Mouse (Mus musculus): ENCODE measurements around the gene Ldb2.

The Ldb2 gene

DNA sequence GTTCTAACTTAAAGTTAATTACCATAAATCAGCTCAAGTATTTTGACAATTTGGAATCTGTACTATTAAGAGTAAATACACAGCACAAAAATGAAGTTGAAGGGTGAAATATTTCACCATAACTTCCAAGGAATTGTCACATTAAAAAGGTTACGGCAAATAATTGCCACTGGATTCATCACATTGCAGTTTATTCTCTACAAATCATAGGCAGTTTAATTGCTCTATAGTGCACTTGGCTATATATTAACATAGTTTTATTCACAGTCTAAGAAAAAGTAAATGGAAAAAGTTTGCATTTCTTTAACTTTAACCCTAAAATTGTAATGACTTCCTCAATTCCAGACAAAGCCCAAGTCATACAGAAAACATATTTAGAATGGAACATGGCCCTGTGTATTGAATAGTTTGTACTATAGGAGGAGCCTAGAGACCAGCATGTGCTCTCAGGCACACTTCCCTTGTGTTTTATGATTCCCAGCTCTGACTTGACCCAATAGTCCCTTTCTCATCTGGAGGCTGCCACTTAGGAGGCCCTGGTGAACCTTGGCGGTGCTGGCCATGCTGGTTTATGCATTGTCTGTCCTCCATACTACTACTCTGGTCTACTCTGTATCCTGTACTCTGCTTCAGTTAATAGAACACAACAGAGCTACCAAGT, 255.9 kb downstream of the Ldb2 start:
- no peak for DNase-seq (ENCODE audit: low spot score in 2 of 2)

DNA sequence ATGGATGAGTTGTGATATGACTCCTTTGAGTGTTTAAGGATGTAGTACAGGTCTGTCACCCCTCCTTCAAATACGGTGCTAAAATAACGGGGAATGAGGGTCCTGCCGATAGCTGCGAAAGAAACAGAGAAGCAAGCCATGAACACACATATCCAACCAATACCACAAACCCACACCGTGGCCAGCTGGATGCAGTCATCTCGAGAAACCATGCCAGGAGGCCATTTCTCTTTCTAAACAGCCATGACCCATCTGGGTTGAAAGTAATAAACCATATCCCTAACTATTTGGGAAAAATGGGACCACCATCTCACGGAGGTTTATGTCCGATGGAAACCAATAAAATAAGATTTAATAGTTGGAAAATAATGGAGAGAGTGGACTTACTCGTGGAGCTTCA, 257.7 kb downstream of the Ldb2 start:
- DNase-seq (ENCODE audit: low spot score in 2 of 2) = no peak

DNA sequence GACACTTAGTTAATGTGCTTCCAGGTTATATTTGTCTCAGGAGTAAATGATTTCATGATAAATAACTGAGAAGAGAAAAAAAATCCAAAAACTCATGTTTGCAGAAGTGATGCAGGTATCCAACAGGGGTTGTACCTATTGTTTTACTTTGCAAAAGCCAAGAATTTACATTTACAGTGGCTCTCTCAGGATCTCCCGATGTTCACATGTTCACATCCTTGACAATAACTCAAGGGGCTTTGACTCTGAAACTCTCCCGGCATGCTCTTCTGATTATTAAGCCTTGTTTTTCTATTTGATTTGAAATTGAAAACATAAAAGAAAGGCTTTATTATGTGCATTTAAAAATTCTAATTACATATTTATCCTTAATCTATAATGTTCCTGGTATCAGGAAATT, 260.8 kb downstream of the Ldb2 start:
- DNase-seq (ENCODE audit: low spot score in 2 of 2) = no peak

DNA sequence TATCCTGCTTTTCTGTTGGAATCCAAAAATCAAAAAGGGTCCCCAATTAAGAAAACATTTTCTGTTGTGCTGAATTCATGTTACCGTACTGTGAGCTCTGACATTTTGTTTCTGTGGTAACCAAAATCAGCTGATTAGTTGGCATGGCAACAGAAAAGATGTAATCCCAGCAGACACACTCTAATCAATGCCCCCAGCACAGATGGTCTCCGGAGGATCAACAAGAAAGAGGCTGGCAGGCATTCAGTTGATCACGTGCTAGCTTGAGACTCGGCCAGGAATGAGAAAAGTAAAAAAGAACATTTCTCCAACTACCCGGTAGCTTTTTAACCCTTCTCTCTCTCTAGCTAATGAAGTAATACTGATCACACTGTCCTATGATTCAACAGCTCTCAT, 261.5 kb downstream of the Ldb2 start:
- peak; percentile 69 to 92 for DNase-seq (ENCODE audit: low spot score in 2 of 2)

DNA sequence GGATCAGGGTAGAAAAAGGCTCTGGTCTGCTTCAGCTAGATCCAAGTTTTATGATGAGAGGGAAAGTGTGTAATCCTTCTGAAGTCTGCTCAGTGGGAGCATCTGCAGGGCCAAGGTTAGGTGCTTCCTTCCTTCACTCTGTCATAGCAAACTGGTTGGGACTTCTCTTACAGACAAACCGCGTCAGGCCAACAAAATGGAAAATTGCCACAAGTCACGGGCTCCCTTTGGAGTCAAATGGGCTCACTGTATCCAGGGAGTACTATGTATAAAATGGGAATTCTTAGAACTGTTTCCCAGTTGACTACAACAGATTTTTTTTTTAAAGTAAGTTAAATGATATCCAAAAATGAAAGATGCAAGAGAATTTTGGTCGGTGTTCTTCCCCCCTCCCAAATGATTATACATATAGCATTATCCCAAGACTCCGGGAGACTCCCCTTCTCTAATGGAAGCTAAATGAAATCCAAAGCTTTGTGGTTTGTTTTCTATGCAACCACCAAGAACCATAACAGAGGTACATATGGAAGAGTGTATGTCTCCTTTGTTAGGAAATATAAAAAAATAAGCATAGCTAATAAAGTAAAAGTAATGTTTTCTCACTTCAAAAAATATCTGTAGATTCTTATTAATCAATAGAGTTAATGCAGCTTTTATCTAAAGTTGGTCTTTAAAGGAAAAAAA, 262.0 kb downstream of the Ldb2 start:
- DNase-seq (ENCODE audit: low spot score in 2 of 2) = no peak

DNA sequence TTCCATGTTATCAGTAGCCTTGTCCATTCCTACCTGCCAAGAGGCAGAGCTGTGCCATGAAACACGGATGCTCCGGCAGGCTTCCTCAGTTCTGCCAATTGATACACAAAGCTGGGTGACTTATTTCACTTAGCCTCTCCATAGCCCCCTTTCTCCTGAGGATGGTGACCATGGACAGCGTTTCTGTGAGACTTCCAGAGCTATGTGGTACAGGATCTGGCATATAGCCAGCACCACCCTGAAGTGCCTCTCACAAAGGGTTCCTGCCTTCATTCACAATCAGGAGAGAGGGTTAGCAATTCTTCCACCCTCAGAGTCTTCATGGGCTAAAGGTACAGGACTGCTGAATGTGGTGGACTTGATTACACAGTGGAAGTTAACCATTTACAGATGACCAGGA, 270.0 kb downstream of the Ldb2 start:
- DNase-seq (ENCODE audit: low spot score in 2 of 2) = no peak

DNA sequence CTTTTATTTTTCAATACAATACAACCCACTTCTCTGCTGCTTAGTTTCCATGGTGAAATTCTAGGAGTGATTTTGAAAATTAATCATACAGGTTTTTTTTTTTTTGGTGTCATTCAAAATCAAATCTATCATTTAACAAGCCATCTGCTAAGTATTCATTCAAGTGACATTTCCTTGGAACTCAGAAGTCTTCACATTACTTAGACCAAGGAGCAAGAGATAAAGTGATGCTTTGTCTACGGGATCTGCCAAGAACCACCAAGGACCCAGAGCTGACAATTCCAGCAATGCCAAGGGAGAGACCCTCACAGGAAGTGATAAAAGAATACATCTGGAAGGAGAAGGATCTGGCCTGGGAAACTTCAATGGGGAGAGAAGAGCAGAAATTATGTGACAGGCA, 270.5 kb downstream of the Ldb2 start:
- DNase-seq (ENCODE audit: low spot score in 2 of 2) = no peak

DNA sequence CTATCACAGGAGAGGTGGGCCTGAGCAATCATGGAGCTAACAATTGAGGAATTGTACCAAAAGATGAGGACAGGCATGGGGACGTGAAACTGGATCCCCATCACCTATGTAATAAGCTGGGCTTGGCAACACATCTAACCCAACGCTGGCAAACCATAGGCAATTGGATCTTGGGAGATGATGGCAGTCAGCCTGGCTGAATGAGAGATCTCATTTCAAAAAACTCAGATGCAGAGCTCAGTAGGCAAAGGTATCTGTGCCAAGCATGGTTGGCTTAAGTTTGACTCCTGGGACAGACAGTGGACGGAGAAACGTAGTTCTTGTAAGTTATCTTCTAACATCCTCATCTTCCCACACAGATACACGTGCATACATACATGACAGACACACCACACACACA, 294.3 kb downstream of the Ldb2 start:
- DNase-seq (ENCODE audit: low spot score in 2 of 2) = no peak

DNA sequence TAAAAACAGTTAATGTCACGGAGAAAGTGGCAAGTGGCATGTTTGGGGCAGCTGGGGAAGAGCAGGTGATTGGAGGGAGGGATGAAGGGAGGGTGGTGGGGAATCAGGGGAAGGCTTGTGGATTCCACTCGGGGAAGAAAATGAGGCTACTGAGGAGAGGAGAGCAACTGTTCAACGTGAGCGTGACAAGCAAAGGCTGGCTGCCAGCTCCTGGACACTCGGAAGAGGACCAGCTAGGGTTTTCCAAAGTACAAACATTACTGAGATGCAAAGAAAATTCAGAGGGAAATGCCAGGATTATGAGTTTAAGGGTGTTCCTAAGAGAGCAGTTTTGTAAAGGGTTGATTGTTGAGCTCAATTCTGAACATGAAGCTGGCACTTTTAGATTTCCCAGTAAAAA, 294.7 kb downstream of the Ldb2 start:
- DNase-seq (ENCODE audit: low spot score in 2 of 2) = no peak

DNA sequence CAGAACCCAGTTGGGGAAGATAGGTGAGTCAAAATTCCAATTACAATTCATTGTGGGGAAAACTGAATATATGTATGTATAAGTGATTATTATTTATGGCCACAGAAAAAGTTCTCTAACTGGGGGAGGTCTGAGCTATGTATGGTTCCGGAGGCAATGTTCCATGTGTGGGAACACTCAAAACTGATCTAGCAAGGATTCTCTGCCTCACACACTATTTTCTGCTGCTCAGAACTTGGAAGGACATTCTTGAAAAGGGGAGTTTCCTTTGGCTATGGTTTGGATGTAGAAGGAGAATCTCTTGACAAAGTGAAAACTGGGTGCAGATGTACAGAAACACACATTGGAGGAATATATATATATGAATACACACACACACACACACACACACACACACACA, 301.3 kb downstream of the Ldb2 start:
- DNase-seq (ENCODE audit: low spot score in 2 of 2) = peak in 1 of 2 experiments; percentile 20

DNA sequence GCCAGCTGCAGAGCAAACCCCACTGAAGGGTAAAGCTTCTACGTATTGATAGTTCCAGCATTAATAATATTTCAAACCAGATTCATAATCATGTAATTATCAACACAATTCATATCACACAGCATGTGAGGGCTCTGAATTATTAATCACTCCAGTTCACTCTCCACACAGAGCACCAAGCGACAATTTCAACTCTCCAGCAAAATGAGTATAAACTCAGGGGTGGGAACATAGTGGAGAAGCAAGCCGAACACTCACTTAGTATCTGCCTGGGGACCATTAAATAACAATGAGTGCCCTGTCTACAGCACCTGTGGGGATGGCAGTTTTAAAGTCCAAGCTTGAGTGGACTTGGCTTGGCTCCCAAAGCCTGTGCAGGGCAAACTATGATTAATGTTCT, 302.6 kb downstream of the Ldb2 start:
- no peak for DNase-seq (ENCODE audit: low spot score in 2 of 2)

DNA sequence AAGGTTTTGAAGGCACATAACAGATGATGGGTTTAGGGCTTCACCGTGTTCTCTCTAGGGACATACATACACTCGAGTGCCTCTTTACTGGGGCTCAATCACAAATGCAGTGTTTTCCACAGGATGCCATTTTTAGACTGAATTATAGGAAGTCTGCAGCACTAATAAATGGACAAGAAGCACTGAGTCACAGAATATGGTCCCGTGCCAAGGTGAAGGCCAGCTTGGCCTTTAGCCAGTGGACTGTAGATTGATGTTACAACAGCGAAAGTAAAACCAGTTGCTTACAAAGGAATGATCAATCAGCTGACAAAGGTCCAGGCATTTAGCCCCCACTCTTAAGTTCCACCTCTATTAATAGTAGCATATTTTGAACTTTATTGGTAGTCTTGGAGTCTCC, 304.4 kb downstream of the Ldb2 start:
- no peak for DNase-seq (ENCODE audit: low spot score in 2 of 2)

DNA sequence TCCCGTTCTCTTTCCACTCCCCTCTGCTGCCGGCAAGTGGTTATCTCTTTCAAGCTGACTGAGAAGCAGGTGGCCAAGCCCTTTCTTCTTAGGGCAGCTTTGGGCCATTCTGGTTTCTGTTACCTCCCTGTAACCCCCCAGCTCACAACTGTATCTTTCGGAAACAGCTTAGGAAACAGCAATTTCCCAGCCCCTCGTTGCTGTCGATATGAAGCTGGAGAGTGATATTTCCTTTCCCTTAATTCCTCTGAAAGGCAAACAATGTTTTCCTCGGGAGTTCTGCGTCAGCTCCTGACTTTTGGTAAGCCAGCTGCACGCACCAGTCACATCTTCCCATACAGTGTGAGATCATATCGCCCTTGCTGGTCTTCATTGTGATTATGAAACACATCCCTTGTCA, 305.3 kb downstream of the Ldb2 start:
- DNase-seq (ENCODE audit: low spot score in 2 of 2) = no peak

DNA sequence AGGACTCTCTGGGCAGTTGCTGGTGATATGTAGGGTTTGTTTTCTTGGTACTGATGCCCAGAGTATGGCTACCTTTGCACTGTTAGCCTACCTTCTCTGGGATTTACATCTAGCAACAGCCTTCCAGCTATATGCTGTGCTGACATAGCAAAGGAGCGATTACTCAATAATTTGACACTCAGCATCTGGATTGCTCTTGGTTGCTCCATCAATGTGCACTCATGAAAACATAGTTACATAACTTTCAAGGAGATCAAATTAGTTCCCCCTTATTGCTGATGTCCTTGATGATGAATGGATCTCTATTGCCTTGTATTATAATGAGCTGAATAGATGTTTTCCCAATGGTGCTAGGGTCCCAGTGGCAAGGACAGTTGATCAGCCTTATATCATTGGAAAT, 308.0 kb downstream of the Ldb2 start:
- DNase-seq (ENCODE audit: low spot score in 2 of 2) = no peak

DNA sequence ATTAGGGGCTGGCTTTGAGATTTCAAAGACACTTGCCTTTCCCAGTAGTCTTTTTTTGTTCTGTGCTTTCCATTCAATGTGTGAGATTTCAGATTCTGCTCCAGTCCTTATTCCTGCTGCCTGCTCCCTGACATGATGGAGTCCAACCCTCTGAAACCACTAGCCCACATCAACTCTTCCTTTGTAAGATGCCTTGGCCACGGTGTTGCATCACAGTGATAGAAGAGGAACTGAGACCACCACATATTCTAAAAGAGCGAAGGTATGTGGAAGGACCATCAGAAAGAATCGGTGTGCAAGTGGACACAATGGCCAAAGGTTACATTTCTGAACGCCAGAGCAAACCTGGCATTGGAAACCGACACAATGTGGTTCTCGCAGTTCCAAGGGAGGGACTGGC, 309.0 kb downstream of the Ldb2 start:
- DNase-seq (ENCODE audit: low spot score in 2 of 2) = no peak

DNA sequence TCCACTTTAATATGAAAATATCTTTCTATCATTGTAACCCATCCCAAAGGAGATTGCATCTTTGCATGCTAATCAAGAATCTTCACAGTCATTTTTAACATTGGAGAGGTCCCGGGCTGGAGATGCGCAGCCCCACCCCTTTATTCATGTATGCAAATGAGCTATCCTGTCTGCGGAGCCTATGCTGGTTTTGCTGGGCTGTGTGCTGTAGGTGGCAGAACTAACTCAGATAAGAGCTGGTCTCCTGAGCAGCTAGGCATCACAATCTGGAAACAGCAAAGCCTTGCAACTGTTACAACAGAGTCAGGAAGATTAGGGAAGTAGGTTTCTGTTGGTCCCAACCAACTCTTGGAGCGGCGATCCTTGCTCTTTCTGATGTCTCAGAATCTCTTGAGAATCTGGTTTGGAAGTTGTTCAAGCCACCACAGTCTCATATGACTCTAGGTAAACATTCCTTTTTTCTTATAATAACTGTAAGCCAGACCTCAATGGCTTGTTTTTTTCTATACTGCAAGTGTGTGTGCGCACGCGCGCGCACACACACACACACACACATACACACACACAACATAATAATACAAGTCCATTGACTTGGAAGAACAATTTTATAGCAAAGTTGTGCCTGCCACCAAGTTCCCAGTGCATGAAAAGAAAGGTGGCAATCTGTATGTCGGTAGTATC, 315.9 kb downstream of the Ldb2 start:
- peak in 1 of 2 experiments; percentile 67 for DNase-seq (ENCODE audit: low spot score in 2 of 2)

DNA sequence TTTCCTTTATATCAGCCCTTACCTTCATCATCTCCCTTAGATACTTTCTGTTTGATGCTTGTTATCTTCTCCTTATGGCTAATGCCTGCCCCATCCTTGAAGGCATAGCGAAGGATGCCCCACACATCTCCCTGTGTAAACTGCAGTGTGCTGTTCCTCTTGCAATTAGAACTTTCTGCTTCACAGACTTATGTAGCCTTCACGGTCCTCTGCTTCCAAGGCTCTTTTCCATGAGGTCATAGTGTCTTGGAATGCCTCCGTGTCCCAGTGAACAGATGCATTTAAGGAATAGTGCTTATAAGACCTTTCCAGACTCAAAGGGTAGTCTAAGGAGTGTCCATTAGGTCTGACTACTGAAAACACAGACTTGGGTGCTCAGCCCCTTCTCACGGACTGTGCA, 318.1 kb downstream of the Ldb2 start:
- no peak for DNase-seq (ENCODE audit: low spot score in 2 of 2)

DNA sequence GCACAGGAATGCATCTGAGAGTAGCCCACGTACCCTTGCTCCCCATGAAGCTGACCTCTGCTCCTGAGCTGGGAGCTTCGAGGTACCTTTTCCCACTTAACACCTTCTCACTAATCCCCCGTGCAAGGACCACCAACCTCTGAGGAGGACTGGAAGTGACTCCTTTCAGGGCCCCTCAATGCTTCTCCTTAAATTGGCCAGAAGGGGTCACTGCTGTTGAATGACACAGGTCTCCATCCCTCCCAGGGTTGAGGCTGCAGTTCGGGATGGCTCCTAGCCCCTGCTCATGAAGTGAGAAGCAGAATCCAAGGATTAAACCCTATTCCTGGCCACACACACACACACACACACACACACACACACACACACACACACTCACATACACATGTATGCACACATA, 323.1 kb downstream of the Ldb2 start:
- no peak for DNase-seq (ENCODE audit: low spot score in 2 of 2)

DNA sequence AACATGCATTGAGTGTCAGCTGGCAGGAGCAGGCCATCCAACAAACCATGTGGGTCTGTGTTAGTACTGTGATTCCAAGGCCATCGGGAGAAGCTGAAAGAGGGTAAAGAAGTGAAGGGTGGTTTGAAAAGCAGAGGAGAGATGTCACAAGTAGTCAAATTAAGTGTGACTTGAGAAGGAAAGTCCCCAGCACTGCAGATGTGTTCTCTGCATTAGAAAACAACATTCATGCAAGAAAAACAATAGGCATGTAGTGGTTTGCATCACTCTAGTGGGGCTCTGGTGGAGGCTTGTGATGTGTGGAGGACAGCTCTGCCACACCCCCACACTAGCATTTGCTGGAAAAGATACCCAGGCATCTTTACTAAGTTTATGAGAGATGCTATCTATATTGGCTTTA, 323.9 kb downstream of the Ldb2 start:
- no peak for DNase-seq (ENCODE audit: low spot score in 2 of 2)

DNA sequence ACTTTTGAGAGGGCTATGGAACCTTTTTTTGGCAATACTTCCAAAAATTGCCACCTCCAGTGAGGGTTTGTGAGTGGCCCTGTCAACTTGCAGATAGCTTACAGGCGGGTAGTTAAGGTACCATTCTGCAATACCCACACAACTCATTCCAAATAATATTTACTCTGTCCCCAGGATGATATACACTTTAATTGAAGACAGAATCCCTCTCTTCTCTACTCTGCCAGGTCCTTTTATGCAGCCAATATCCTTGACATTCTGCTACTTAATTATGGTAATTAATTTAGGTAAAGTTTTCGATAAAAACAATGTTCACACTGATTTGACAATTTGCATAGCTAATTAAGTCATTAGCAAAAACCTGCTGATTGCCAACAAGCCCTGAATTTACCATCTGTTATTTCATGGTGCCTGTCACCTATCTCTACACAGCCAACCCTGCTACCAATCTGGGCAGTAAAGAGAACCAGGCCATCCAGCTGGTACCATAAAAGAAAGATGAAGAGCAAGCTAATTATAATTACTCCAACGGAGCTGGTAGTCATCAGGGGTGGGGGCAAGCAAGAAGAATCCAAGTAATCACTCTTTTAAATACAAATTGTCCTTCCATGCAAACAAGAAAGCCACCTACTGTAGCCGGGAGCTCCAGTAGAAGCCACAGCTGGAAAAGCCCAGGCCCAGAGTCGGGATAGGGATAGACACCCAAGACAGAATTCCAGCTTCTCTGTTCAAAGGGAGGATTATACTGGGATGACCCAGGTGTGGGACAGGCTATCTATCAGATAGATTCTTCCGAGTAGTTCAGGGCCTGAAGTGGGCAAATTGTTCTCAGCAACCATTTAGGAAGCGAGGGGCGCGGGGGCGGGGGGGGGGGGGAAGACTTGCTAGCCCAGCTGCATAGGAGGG, 325.4 kb downstream of the Ldb2 start:
- DNase-seq (ENCODE audit: low spot score in 2 of 2) = no peak

DNA sequence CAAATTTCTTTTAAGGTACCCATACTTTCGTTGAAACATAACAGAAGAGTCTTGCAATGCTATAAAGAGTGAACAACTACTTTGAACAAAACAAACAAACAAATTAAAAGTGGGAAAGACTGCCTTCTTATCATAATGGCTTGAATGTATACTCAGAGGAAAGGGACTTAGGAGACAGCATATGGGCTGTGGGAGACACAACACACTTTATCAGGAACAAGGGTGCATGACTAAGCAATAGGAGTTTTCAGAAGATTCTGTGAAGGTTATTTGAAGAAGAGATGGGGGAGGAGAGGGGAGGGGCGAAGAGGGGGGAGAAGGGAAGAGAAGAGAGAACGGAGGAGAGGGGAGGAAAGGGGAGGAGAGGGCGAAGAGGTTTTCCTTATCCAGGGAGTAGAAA, 334.2 kb downstream of the Ldb2 start:
- DNase-seq (ENCODE audit: low spot score in 2 of 2) = no peak

Data from frontal cortex, postnatal 36 days (tissue).